Mouse (Mus musculus): ENCODE results near the gene Dimt1.
"Not testable (repeated sequence)": the region's sequence is repeated elsewhere in the genome, so short reads cannot be mapped to it uniquely, and the experiment has no call there.

Gene Dimt1

DNA sequence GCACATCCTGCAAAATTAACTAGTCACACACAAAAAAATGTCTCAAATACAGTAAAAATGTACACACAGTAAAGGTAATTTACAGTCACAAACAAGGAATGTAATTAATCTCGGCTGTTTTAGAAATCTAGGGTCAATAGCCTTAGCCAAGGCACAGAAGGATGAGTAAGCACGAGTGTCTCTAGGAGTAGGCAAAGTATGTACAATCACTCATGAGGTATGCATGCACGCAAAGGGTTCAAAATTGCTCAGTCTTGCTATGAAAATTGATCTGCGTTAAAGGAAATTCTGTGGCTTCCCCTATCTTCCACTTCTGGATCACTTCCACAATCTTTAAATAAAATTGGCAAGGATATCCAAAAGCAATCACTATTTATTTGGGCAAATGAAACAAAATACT lies 14.6 kb downstream of the Dimt1 start:
- DNase-seq (ENCODE audit: low spot score in 2 of 2), result no peak

DNA sequence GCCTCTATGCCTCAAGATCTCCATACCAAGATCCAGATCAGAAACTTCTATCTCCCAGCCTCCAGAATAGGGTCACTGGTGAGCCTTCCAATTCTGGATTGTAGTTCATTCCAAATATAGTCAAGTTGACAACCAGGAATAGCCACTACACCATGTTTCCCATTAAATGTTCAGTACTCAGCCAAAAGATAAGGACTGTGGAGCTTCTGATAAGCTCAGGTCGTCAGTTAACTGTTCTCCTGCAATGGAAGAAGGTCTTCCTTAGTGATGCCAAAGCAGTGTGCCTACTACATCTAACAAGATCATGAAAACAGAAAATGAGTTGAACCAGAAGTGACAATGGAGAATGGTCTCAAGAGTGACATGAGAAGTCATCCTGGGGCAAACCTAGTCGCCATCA lies 50.0 kb downstream of the Dimt1 start:
- no peak for DNase-seq (ENCODE audit: low spot score in 2 of 2)

- not testable (repeated sequence) for DNase-seq (ENCODE audit: low spot score in 2 of 2)
Observed at GRCm38 (mm10) chr13:106997557-106997956, 50.6 kb downstream of the Dimt1 start.

GRCm38 (mm10) chr13:106998026-106998425 lies 51.1 kb downstream of the Dimt1 start:
- no peak for DNase-seq (ENCODE audit: low spot score in 2 of 2)

DNA sequence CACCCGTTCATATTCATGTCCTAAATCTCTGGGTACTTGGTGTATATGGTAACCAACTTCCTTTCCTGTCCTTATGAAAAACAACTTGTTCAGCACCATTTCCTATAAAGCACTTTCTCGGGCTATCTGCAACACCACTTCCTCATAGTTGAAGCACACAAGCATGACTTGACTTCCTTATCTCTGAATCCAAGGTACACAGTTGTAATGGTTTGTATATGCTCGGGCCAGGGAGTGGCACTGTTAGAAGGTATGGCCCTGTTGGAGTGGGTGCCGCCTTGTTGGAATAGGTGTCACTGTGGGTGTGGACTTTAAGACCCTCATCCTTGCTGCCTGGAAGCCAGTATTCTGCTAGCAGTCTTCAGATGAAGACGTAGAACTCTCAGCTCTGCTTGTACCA lies 51.7 kb downstream of the Dimt1 start:
- peak in 1 of 2 experiments; percentile 13 for DNase-seq (ENCODE audit: low spot score in 2 of 2)

DNA sequence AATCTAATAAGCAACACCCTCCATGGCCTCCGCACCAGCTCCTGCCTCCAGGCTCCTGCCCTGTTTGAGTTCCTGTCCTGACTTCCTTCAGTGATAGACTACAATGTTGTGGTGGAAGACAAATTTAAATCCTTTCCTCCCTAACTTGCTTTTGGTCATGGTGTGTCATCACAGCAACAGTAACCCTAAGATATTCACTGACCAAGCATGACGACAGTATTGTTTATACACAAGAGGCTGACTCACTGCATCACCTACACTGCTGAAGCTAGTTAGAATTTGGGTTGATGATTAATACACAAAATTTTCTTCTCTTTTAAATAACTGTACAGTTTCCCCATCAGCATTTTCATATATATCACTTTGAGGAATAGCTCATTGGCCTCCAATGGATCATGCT lies 56.3 kb downstream of the Dimt1 start:
- DNase-seq (ENCODE audit: low spot score in 2 of 2), result no peak

- DNase-seq (ENCODE audit: low spot score in 2 of 2), result no peak
Observed at GRCm38 (mm10) chr13:107008174-107008573, 61.2 kb downstream of the Dimt1 start.
